Mouse (Mus musculus) neural tube, embryonic 15.5 days (tissue): Measurements from ENCODE around the gene Etv6. TPM values are rescaled to one million over a fixed set of nuclear protein-coding genes. Genes with fewer than 3 reads are reported as not detected.

Source experiments
- ATAC-seq: fragments of 200-750 bp; cut with Nextera tagmentation; 2 replicates; pipeline ENCODE4 v1.8.0; 2017; ENCODE audit warnings: mild to moderate bottlenecking, moderate TSS enrichment, moderate library complexity; ENCODE audit not compliant: low FRiP score
- H3K27ac ChIP-seq: fragments of 300-500 bp; sonication (generic); replicated peaks from 2 replicates; pipeline ENCODE4 v1.5.1; 2015; ENCODE audit warnings: mild to moderate bottlenecking, inconsistent platforms
- H3K27me3 ChIP-seq: fragments of 300-500 bp; sonication (generic); replicated peaks from 2 replicates; pipeline ENCODE4 v1.6.1; 2015; ENCODE audit warnings: inconsistent platforms
- H3K36me3 ChIP-seq: fragments of 300-500 bp; sonication (generic); 2 replicates; pipeline ENCODE4 v1.6.1; 2015; ENCODE audit warnings: inconsistent platforms
- H3K4me1 ChIP-seq: fragments of 300-500 bp; sonication (generic); 2 replicates; pipeline ENCODE4 v1.6.1; 2015; ENCODE audit warnings: inconsistent platforms
- H3K4me2 ChIP-seq: fragments of 300-500 bp; sonication (generic); 2 replicates; pipeline ENCODE4 v1.6.1; 2015; ENCODE audit warnings: inconsistent platforms, mild to moderate bottlenecking, moderate library complexity
- H3K4me3 ChIP-seq: fragments of 300-500 bp; sonication (generic); replicated peaks from 2 replicates; pipeline ENCODE4 v1.5.1; 2015; ENCODE audit warnings: mild to moderate bottlenecking, inconsistent platforms
- H3K9ac ChIP-seq: fragments of 300-500 bp; sonication (generic); replicated peaks from 2 replicates; pipeline ENCODE4 v1.6.1; 2015; ENCODE audit warnings: mild to moderate bottlenecking, inconsistent platforms
- H3K9me3 ChIP-seq: fragments of 300-500 bp; sonication (generic); replicated peaks from 2 replicates; pipeline ENCODE4 v1.6.1; 2016; ENCODE audit warnings: inconsistent platforms
- WGBS: fragments of 180-500 bp; shearing (Covaris S2); methylation state at CpG from one replicate; pipeline ENCODE4 v1.1.7; 2015; ENCODE audit warnings: mixed read lengths; 5-methylcytosine and 5-hydroxymethylcytosine counted together
- polyA plus RNA-seq: library from polyadenylated mRNA; unstranded; fragments of >200 nt; fragmentation: Nextera tagmentation; extraction: Ambion mirVana; gene quantifications from 2 replicates; pipeline ENCODE4 v1.2.1, GENCODE M21; 2015

Etv6 gene
- polyA plus RNA-seq, 1 experiment from 2014 or later = 5.8 TPM

- no peaks in the 10 kb centered on the region for H3K36me3 ChIP-seq
- H3K27ac ChIP-seq = peak overlapping the region; percentile 100
- H3K9ac ChIP-seq = peak overlapping the region; percentile 93
- peaks cover 41% of the 10 kb centered on the region for H3K4me1 ChIP-seq
- H3K27me3 ChIP-seq = no peaks in the 10 kb centered on the region
- peak overlapping the region; percentile 86 for H3K4me3 ChIP-seq
- H3K4me2 ChIP-seq = peak overlapping the region; percentile 70
- 1% methylated on average over 8 of the region's 8 CpGs for WGBS
- peak; percentile 4; the same call in 1 of the 2 replicates for ATAC-seq
- H3K9me3 ChIP-seq = no peaks in the 10 kb centered on the region
These were observed 1.1 kb upstream of the Etv6 start for GRCm38 (mm10) chr6:134034436-134034835.

GRCm38 (mm10) chr6:134034904-134035489, 503 bp upstream of the Etv6 start:
- Histone ChIP-seq H3K9ac (peak overlapping the region; percentile 93), H3K4me3 (peak overlapping the region; percentile 86), H3K9me3 (no peaks in the 10 kb centered on the region), H3K36me3 (no peaks in the 10 kb centered on the region), H3K4me1 (peaks cover 44% of the 10 kb centered on the region), H3K27ac (peak overlapping the region; percentile 100), H3K4me2 (peak overlapping the region; percentile 70), H3K27me3 (no peaks in the 10 kb centered on the region)
- 0% methylated on average over 54 of the region's 55 CpGs for WGBS
- ATAC-seq = peak; percentile 91

DNA sequence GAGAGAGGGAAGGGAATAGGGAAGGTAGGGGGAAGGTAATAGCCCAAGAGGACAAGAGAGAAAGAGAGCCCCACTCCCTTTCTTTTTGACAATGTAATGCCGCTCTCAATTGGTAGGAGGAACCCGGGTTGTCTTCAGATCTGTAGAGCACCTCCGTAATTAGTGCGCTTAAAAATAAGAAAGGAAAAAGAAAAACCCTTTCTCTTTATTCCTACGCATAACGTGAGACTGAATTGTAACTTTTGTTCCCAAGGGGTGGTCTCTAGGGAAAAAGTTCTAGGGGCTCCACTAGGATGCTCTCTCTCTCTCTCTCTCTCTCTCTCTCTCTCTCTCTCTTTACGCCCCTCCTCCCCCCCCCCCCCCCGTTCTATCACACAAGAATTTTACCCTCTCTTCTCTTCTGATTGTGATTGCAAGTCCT, 1.0 kb downstream of the Etv6 start:
- peak overlapping the region; percentile 86 for H3K4me3 ChIP-seq
- peaks cover 55% of the 10 kb centered on the region for H3K4me1 ChIP-seq
- 0% methylated on average over 7 of the region's 8 CpGs for WGBS
- H3K9me3 ChIP-seq = no peaks in the 10 kb centered on the region
- no peaks in the 10 kb centered on the region for H3K27me3 ChIP-seq
- no peaks in the 10 kb centered on the region for H3K36me3 ChIP-seq
- H3K9ac ChIP-seq = peak overlapping the region; percentile 93
- ATAC-seq = no peak
- H3K27ac ChIP-seq = peak overlapping the region; percentile 100
- peak overlapping the region; percentile 70 for H3K4me2 ChIP-seq

- WGBS = 10% methylated on average over 3 of the region's 3 CpGs
- ATAC-seq = no peak
- H3K27ac ChIP-seq = no peak overlapping the region
- no peaks in the 10 kb centered on the region for H3K36me3 ChIP-seq
- H3K4me2 ChIP-seq = peak overlapping the region; percentile 70
- no peaks in the 10 kb centered on the region for H3K9me3 ChIP-seq
- H3K4me3 ChIP-seq = peak overlapping the region; percentile 86
- peaks cover 60% of the 10 kb centered on the region for H3K4me1 ChIP-seq
- peak overlapping the region; percentile 14; the same call in 1 of the 2 replicates for H3K9ac ChIP-seq
- H3K27me3 ChIP-seq = no peaks in the 10 kb centered on the region
These were observed 1.5 kb downstream of the Etv6 start for GRCm38 (mm10) chr6:134036951-134037431.

DNA sequence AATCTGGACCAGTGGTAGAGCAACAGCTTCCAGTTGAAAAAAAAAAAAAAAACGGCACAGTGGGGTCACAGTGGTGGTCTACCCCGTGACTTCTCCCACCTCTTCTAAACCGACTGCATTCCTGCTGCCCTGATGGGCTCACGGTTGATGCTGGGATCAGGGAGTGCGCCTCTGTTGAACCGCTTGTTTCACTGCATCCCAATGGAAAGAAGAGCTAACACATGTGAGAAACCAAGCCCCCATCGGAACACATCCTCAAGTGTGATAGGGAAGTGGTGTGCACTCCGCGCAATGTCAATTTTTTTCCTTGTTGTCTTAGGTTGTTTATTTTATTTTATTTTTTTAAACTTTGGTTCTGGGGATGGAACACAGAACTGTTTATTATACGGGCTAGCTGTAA, 2.5 kb downstream of the Etv6 start:
- Histone ChIP-seq H3K4me2 (peak overlapping the region; percentile 70), H3K27me3 (no peaks in the 10 kb centered on the region), H3K4me1 (peaks cover 67% of the 10 kb centered on the region), H3K27ac (no peak overlapping the region), H3K4me3 (peak overlapping the region; percentile 86), H3K9ac (no peak overlapping the region), H3K9me3 (no peaks in the 10 kb centered on the region), H3K36me3 (no peaks in the 10 kb centered on the region)
- ATAC-seq = no peak
- 24% methylated on average over 10 of the region's 10 CpGs for WGBS

DNA sequence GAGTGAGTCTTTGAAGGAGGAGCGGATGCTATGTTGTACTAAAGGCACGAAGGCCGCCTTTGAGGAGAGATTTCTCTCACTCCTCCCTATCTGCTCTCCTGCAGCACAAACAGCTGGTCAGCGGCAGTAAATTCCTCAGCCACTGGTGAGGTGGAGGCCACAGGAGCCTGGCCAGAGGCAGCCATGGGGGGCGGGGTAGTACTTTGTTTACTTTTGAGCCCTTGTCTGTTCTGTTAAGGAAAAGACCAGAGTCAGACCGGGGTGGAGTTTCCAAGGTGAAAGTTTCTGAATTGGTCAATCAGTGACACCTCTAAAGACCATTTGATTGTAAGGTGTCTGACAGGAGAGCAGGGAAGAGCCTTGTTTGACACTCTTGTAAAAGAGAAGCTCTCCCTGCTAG, 3.4 kb downstream of the Etv6 start:
- H3K4me2 ChIP-seq = peak overlapping the region; percentile 70
- H3K9ac ChIP-seq = no peak overlapping the region
- ATAC-seq = no peak
- H3K9me3 ChIP-seq = no peaks in the 10 kb centered on the region
- no peaks in the 10 kb centered on the region for H3K36me3 ChIP-seq
- peaks cover 74% of the 10 kb centered on the region for H3K4me1 ChIP-seq
- 21% methylated on average over 6 of the region's 6 CpGs for WGBS
- H3K27ac ChIP-seq = no peak overlapping the region; the same call in 1 of the 2 replicates
- H3K4me3 ChIP-seq = 0 out of 2 replicates have a peak overlapping the region, but pooled peaks have one; percentile 6
- no peaks in the 10 kb centered on the region for H3K27me3 ChIP-seq

GRCm38 (mm10) chr6:134039351-134039750, 3.9 kb downstream of the Etv6 start:
- no peaks in the 10 kb centered on the region for H3K27me3 ChIP-seq
- ATAC-seq = no peak
- H3K36me3 ChIP-seq = no peaks in the 10 kb centered on the region
- H3K4me3 ChIP-seq = no peak overlapping the region
- H3K9ac ChIP-seq = no peak overlapping the region
- WGBS = 68% methylated on average over 8 of the region's 8 CpGs
- no peaks in the 10 kb centered on the region for H3K9me3 ChIP-seq
- H3K27ac ChIP-seq = no peak overlapping the region
- H3K4me2 ChIP-seq = peak overlapping the region; percentile 70
- H3K4me1 ChIP-seq = peaks cover 75% of the 10 kb centered on the region

DNA sequence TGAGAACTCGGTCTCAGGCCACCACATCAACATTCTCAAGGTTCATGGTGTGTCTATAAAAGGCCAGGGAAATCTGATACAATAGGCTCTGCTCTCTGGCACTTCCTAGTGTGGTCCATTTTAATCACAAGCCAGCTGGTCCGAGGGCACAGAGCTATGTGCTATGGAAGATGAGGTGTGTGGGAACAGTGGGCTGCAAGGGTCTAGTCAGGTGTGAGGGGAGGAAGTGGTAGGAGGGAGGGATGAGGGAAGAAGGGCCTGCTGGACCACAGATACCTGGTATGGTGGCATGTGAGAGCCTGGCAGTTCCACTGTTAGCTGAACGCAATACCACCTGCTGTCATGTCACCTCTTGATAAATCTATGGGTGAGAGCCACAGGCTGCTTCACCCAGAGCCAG, 4.8 kb downstream of the Etv6 start:
- no peak for ATAC-seq
- Histone ChIP-seq H3K9me3 (no peaks in the 10 kb centered on the region), H3K4me2 (no peak overlapping the region), H3K4me3 (no peak overlapping the region), H3K9ac (no peak overlapping the region), H3K27ac (no peak overlapping the region), H3K4me1 (peaks cover 82% of the 10 kb centered on the region), H3K27me3 (no peaks in the 10 kb centered on the region), H3K36me3 (no peaks in the 10 kb centered on the region)
- 52% methylated on average over 3 of the region's 3 CpGs for WGBS

GRCm38 (mm10) chr6:134041286-134041685, 5.8 kb downstream of the Etv6 start:
- Histone ChIP-seq H3K4me2 (no peak overlapping the region), H3K9me3 (no peaks in the 10 kb centered on the region), H3K36me3 (no peaks in the 10 kb centered on the region), H3K4me1 (peaks cover 83% of the 10 kb centered on the region), H3K27ac (no peak overlapping the region), H3K9ac (no peak overlapping the region), H3K27me3 (no peaks in the 10 kb centered on the region), H3K4me3 (no peak overlapping the region)
- ATAC-seq = no peak
- 72% methylated on average over 7 of the region's 7 CpGs for WGBS

GRCm38 (mm10) chr6:134041916-134042315, 6.4 kb downstream of the Etv6 start:
- Histone ChIP-seq H3K9ac (no peak overlapping the region), H3K4me3 (no peak overlapping the region), H3K4me1 (peaks cover 77% of the 10 kb centered on the region), H3K27ac (no peak overlapping the region), H3K9me3 (no peaks in the 10 kb centered on the region), H3K4me2 (0 out of 2 replicates have a peak overlapping the region, but pooled peaks have one; percentile 4), H3K36me3 (no peaks in the 10 kb centered on the region), H3K27me3 (no peaks in the 10 kb centered on the region)
- no peak for ATAC-seq
- 26% methylated on average over 12 of the region's 12 CpGs for WGBS

DNA sequence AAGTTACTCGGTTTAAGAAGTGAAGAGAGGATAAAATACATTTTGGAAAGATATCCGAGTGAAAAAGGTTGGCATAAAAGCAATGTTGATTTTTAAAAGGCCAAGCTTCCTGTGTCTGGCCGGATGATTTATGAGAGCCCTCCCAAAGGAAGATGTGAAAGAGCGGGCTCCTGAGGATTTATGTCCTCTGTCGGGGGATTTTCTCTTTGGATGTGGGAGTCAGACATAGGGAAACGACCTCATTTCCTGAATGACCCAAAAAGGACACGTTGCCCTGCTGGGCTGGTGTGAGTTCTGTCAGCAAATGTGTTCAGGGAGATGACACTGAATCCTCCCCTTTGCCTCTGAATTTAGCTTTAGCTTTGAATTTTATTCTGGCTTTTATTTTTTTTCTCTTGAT, 8.0 kb downstream of the Etv6 start:
- ATAC-seq = no peak
- no peaks in the 10 kb centered on the region for H3K9me3 ChIP-seq
- no peaks in the 10 kb centered on the region for H3K36me3 ChIP-seq
- 12% methylated on average over 7 of the region's 7 CpGs for WGBS
- no peak overlapping the region for H3K4me3 ChIP-seq
- no peak overlapping the region for H3K9ac ChIP-seq
- peaks cover 61% of the 10 kb centered on the region for H3K4me1 ChIP-seq
- no peak overlapping the region for H3K4me2 ChIP-seq
- H3K27ac ChIP-seq = no peak overlapping the region
- no peaks in the 10 kb centered on the region for H3K27me3 ChIP-seq

DNA sequence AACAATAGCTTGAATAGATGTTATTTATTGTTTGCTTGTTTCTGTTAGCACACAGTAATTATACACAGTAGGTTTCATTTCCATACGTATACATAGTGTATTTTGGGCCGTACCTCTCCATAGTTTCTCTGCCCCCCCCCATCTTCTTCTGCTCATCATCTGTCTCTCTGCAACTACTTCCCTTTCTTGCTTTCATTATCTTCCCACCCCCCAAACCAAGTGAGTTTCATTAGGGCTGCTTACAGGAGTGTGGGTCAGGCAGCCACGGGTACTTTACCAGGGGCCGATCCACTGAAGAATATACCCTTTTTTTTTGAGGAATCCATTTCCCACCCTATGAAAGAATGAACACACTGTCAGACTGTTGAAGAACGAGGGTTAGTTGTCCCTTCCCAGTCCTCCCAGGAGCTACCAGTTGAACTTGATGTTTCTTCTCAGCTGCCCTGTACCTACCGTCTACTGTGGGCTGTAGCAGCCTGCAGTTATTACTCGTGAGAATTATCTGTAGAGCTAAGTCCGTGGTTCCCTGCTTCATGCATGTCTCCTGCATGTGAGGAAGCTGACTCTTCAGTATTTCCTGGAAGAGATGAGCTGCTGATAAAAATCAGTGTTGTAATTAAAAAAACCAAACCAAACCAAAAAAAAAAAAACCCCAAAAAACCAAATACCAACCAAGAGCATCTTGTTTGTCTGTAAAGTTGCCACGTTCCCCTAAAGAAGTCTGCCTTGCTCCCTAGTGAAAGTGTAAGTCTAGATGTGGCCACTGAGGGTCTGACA, 9.8 kb downstream of the Etv6 start:
- Histone ChIP-seq H3K36me3 (no peaks in the 10 kb centered on the region), H3K4me1 (peaks cover 64% of the 10 kb centered on the region), H3K27me3 (no peaks in the 10 kb centered on the region), H3K9me3 (no peaks in the 10 kb centered on the region), H3K27ac (no peak overlapping the region), H3K4me2 (peak overlapping the region; percentile 38; the same call in 1 of the 2 replicates), H3K4me3 (no peak overlapping the region), H3K9ac (no peak overlapping the region)
- WGBS = 53% methylated on average over 9 of the region's 9 CpGs
- no peak for ATAC-seq
